Mouse (Mus musculus) thymus, adult 2 months (tissue): Measurements from ENCODE around the gene L2hgdh. TPM values are rescaled to one million over a fixed set of nuclear protein-coding genes. Genes with fewer than 3 reads are reported as not detected.
"Not testable (repeated sequence)": the region's sequence is repeated elsewhere in the genome, so short reads cannot be mapped to it uniquely, and the experiment has no call there.

Experiments used
- DNase-seq: peaks from one replicate; pipeline ENCODE4 v3.0.0; 2021
- H3K27ac ChIP-seq: fragments of 200-500 bp; 2 replicates; pipeline ENCODE4 v1.5.1; 2012; ENCODE audit warnings: low read length, control low read depth; ENCODE audit not compliant: control insufficient read depth, insufficient read depth
- H3K27me3 ChIP-seq: fragments of 200-500 bp; 2 replicates; pipeline ENCODE4 v1.6.1; 2012; ENCODE audit warnings: mild to moderate bottlenecking, low read length, moderate library complexity, mixed read lengths; ENCODE audit not compliant: control insufficient read depth, insufficient read depth
- H3K36me3 ChIP-seq: fragments of 200-500 bp; 2 replicates; pipeline ENCODE4 v1.6.1; 2012; ENCODE audit warnings: mild to moderate bottlenecking, low read length, moderate library complexity; ENCODE audit not compliant: control insufficient read depth, insufficient read depth
- H3K4me1 ChIP-seq: fragments of 200-500 bp; replicated peaks from 2 replicates; pipeline ENCODE4 v1.6.1; 2012; ENCODE audit warnings: low read length; ENCODE audit not compliant: control insufficient read depth, insufficient read depth
- H3K4me3 ChIP-seq: fragments of 200-500 bp; 2 replicates; pipeline ENCODE4 v1.5.1; 2012; ENCODE audit warnings: mild to moderate bottlenecking, low read length, control low read depth, moderate library complexity; ENCODE audit not compliant: control insufficient read depth, insufficient read depth
- CTCF ChIP-seq: fragments of 200-500 bp; IDR thresholded peaks from 2 replicates; pipeline ENCODE4 v1.5.1; 2012; ENCODE audit warnings: mild to moderate bottlenecking, control low read depth, low read length, moderate library complexity, borderline replicate concordance; ENCODE audit not compliant: control insufficient read depth, poor library complexity, insufficient read depth; ENCODE audit errors: extremely low read depth
- POLR2A ChIP-seq: fragments of 200-500 bp; IDR thresholded peaks from 2 replicates; pipeline ENCODE4 v1.6.1; 2012; ENCODE audit warnings: mild to moderate bottlenecking, low read length, control low read depth, moderate library complexity; ENCODE audit not compliant: control insufficient read depth, poor library complexity, insufficient read depth; ENCODE audit errors: extremely low read depth
- WGBS: fragments of 180-500 bp; shearing (Covaris S2); methylation state at CpG from one replicate; pipeline ENCODE4 v1.1.7; 2018; 5-methylcytosine and 5-hydroxymethylcytosine counted together
- polyA plus RNA-seq: library from polyadenylated mRNA; depleted of rRNA; stranded (reverse); fragments of >200 nt; gene quantifications from 2 replicates; pipeline ENCODE4 v1.2.3, GENCODE M21; 2012

Gene L2hgdh
- polyA plus RNA-seq, 1 experiment: 5.0 TPM

- TF ChIP-seq POLR2A (no peak), CTCF (no peak)
- 94% methylated on average over 10 of the region's 10 CpGs for WGBS
- Histone ChIP-seq H3K27me3 (no peaks in the 10 kb centered on the region), H3K36me3 (no peaks in the 10 kb centered on the region), H3K4me3 (no peak overlapping the region), H3K4me1 (no peaks in the 10 kb centered on the region), H3K27ac (no peak overlapping the region)
- DNase-seq: no peak
These were observed 49.8 kb downstream of the L2hgdh start for GRCm38 (mm10) chr12:69674576-69675537.

- no peak for TF ChIP-seq POLR2A
- TF ChIP-seq CTCF: no peak
- Histone ChIP-seq H3K4me3 (no peak overlapping the region), H3K36me3 (no peaks in the 10 kb centered on the region), H3K27ac (no peak overlapping the region), H3K4me1 (no peaks in the 10 kb centered on the region), H3K27me3 (no peaks in the 10 kb centered on the region)
- WGBS: 91% methylated on average over 1 of the region's 1 CpGs
- no peak for DNase-seq
These were observed 50.5 kb downstream of the L2hgdh start for GRCm38 (mm10) chr12:69674176-69674575.

- Histone ChIP-seq H3K4me1 (no peaks in the 10 kb centered on the region), H3K27me3 (no peaks in the 10 kb centered on the region), H3K36me3 (no peaks in the 10 kb centered on the region), H3K4me3 (no peak overlapping the region), H3K27ac (no peak overlapping the region)
- TF ChIP-seq POLR2A: no peak
- no peak for TF ChIP-seq CTCF
- 99% methylated on average over 5 of the region's 5 CpGs for WGBS
- DNase-seq: no peak
These were observed 58.0 kb downstream of the L2hgdh start for GRCm38 (mm10) chr12:69666721-69667120.

- TF ChIP-seq CTCF: no peak
- no peak for TF ChIP-seq POLR2A
- 96% methylated on average over 5 of the region's 5 CpGs for WGBS
- Histone ChIP-seq H3K36me3 (no peaks in the 10 kb centered on the region), H3K27ac (no peak overlapping the region), H3K4me3 (no peak overlapping the region), H3K27me3 (no peaks in the 10 kb centered on the region), H3K4me1 (no peaks in the 10 kb centered on the region)
- no peak for DNase-seq
These were observed 63.0 kb downstream of the L2hgdh start for GRCm38 (mm10) chr12:69661658-69662057.

- not testable (repeated sequence) for H3K36me3 ChIP-seq, H3K4me3 ChIP-seq, H3K27ac ChIP-seq, H3K4me1 ChIP-seq, DNase-seq, H3K27me3 ChIP-seq
These were observed 70.7 kb downstream of the L2hgdh start for GRCm38 (mm10) chr12:69653973-69654372.

GRCm38 (mm10) chr12:69649511-69649910, 75.2 kb downstream of the L2hgdh start:
- 93% methylated on average over 8 of the region's 8 CpGs for WGBS
- no peak overlapping the region for H3K27ac ChIP-seq
- no peaks in the 10 kb centered on the region for H3K4me1 ChIP-seq
- no peak overlapping the region for H3K4me3 ChIP-seq
- DNase-seq: no peak
- H3K36me3 ChIP-seq: no peaks in the 10 kb centered on the region
- no peaks in the 10 kb centered on the region for H3K27me3 ChIP-seq
- TF ChIP-seq POLR2A (no peak), CTCF (no peak)
